Mouse (Mus musculus) retina, postnatal 7 days (tissue): Measurements from ENCODE around the gene Plekha4.
"Not testable (repeated sequence)": the region's sequence is repeated elsewhere in the genome, so short reads cannot be mapped to it uniquely, and the experiment has no call there.

Experiments used
- DNase-seq: peaks from one replicate; pipeline ENCODE4 v3.0.0-alpha.2; 2012; ENCODE audit warnings: low read depth, low spot score

Gene Plekha4

GRCm38 (mm10) chr7:45525809-45526473, at the start of gene Plekha4, which contains the start of gene Ppp1r15a:
Gene Plekha4 (plus strand): TSS chr7:45526330.
Gene Ppp1r15a (minus strand): TSS chr7:45526268.
- peak; percentile 85 for DNase-seq

- no peak for DNase-seq
Measured at GRCm38 (mm10) chr7:45476453-45476852, 49.7 kb upstream of the Plekha4 start.

GRCm38 (mm10) chr7:45477003-45477402, 49.1 kb upstream of the Plekha4 start:
- DNase-seq: no peak

- DNase-seq: no peak
Measured at GRCm38 (mm10) chr7:45478774-45479173, 47.4 kb upstream of the Plekha4 start.

GRCm38 (mm10) chr7:45480310-45480709, 45.8 kb upstream of the Plekha4 start:
- not testable (repeated sequence) for DNase-seq

GRCm38 (mm10) chr7:45481374-45481927, 44.7 kb upstream of the Plekha4 start, which contains the start of gene Tulp2:
Gene Tulp2 (plus strand): TSS chr7:45481877.
- no peak for DNase-seq

- DNase-seq: no peak
Measured at GRCm38 (mm10) chr7:45482166-45482565, 44.0 kb upstream of the Plekha4 start.

- DNase-seq: not testable (repeated sequence)
Measured at GRCm38 (mm10) chr7:45484985-45485384, 41.1 kb upstream of the Plekha4 start.

- no peak for DNase-seq
Measured at GRCm38 (mm10) chr7:45486158-45486557, 40.0 kb upstream of the Plekha4 start.

GRCm38 (mm10) chr7:45486761-45487415, 39.2 kb upstream of the Plekha4 start, which contains the start of gene Gm45808:
Gene Gm45808 (minus strand): TSS chr7:45486811.
- no peak for DNase-seq

GRCm38 (mm10) chr7:45487861-45488292, 38.3 kb upstream of the Plekha4 start:
- no peak for DNase-seq

GRCm38 (mm10) chr7:45488293-45489204, 37.6 kb upstream of the Plekha4 start, which contains the start of gene Dhdh:
Gene Dhdh (minus strand): TSS chr7:45488805.
- DNase-seq: peak; percentile 30

- no peak for DNase-seq
Measured at GRCm38 (mm10) chr7:45489578-45489977, 36.6 kb upstream of the Plekha4 start.

GRCm38 (mm10) chr7:45490822-45491221, 35.3 kb upstream of the Plekha4 start:
- no peak for DNase-seq

- no peak for DNase-seq
Measured at GRCm38 (mm10) chr7:45491264-45491663, 34.9 kb upstream of the Plekha4 start.

- no peak for DNase-seq
Measured at GRCm38 (mm10) chr7:45492225-45492844, 33.8 kb upstream of the Plekha4 start.

- DNase-seq: no peak
Measured at GRCm38 (mm10) chr7:45492951-45493350, 33.2 kb upstream of the Plekha4 start.

- no peak for DNase-seq
Measured at GRCm38 (mm10) chr7:45494548-45494947, 31.6 kb upstream of the Plekha4 start.

GRCm38 (mm10) chr7:45498427-45498826, 27.7 kb upstream of the Plekha4 start:
- no peak for DNase-seq

GRCm38 (mm10) chr7:45507583-45507982, 18.5 kb upstream of the Plekha4 start:
- no peak for DNase-seq

- DNase-seq: no peak
Measured at GRCm38 (mm10) chr7:45508561-45508960, 17.6 kb upstream of the Plekha4 start.
